Mouse (Mus musculus) erythroblast, adult 5-6 weeks (primary cell): ENCODE data around the gene Prdm5. TPM values are rescaled to one million over a fixed set of nuclear protein-coding genes. Genes with fewer than 3 reads are reported as not detected.

ENCODE experiments used
- ATAC-seq: replicated peaks from 2 replicates; pipeline ENCODE4 v1.8.0; 2016; ENCODE audit warnings: moderate number of reproducible peaks, mild to moderate bottlenecking, moderate TSS enrichment, inconsistent platforms; ENCODE audit not compliant: poor library complexity, low FRiP score, severe bottlenecking
- total RNA-seq, 2 experiments: library from RNA; stranded (forward) in 1 of 2; stranded (reverse) in 1 of 2; fragments of 150-400 nt in 1 of 2; fragments of 200-764, 138-1000 nt in 1 of 2; gene quantifications; 2 replicates each; pipeline versions ENCODE4 v1.2.3 to v1.2.4; 2015 to 2017; ENCODE audit warnings: low replicate concordance in 2 of 2

The Prdm5 gene
- total RNA-seq, 2 experiments from 2014 or later, result 0.94 to 0.96 TPM

DNA sequence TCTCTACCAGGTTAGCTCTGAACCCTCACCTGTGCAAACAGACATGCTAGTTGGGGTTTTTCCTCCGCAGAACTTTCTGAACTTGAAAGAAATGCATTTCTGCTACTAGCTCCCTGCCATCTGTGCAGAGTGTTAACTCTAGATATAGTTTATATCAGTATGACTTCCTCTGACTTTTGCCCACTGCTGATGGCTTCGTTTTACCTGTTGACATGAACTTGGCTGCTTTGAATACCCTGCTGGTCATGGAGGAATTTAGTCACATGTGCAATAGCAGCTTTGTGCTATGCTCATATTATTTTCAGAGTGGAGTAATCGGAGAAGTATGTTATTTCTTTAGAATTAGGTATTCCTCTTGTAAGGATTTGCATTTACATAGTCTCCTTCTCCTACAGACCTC lies 142.9 kb downstream of the Prdm5 start:
- ATAC-seq, result no peak

- no peak for ATAC-seq
These were observed 144.8 kb downstream of the Prdm5 start for GRCm38 (mm10) chr6:65923501-65924084.

DNA sequence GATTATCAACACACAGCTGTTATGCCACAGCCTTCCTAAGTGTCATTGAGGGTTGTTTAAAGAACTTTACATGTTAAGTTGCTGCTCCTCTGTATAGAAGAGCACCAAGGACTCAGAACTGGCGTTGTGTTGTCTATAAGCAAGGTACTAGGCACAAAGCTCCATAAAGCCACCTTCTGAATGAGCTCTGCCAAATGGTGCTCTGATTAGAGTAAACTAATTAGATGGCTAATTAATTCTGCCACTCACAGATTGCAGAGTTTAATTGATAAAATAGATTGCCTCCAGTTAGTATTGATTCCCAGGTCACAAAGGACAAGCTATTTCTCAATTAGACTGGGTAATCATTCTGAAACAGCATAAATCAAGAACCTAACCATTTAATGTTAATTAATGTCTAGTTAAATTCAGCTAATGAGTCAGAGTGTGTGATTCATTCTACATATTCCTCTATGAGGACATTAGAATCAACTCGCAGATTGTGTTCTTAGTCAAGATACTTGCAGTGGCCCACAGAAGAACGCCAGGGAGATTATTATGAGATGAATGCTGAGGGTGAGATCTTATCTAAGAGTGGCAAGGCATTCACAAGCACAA lies 147.0 kb downstream of the Prdm5 start:
- ATAC-seq, result no peak

GRCm38 (mm10) chr6:65930523-65930922 lies 151.7 kb downstream of the Prdm5 start:
- no peak for ATAC-seq

DNA sequence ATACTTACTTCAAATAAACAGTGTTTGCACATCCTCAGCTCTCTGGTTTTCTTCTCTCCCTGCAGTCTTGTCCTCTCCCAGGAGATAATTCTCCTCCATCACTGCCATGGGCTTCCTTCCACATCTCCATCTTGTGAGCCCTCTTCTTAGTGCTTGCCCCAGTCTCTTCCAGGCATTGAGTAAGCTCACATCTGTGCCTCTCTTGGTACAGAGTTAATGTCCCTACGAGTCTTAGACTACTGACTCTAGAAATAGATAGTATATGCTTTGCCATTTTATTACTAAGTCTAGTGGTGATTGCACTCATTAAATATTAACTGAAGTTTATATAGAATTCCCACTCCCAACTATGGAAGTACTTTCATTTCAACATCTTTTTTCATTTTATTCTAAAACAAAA lies 154.0 kb downstream of the Prdm5 start:
- ATAC-seq, result no peak

DNA sequence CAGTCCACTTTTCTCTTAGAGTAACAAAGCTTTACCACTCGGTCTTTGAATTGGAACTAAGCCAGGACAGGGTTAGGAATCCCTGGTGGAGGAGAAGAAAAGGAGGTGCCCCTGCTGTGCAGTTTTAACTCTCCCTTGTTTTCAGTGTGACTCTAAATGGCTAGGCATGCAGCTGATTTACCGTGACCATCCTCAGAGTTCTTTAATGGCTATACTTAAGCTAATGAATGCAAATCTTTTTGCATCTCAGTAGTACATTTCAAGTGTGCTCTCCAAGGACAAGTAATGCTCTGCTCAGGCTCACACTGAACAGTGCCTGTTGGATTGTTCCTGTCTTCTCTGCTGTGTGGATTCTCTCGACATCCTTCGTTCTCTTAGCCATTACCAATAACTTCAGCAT lies 154.4 kb downstream of the Prdm5 start:
- ATAC-seq, result no peak

DNA sequence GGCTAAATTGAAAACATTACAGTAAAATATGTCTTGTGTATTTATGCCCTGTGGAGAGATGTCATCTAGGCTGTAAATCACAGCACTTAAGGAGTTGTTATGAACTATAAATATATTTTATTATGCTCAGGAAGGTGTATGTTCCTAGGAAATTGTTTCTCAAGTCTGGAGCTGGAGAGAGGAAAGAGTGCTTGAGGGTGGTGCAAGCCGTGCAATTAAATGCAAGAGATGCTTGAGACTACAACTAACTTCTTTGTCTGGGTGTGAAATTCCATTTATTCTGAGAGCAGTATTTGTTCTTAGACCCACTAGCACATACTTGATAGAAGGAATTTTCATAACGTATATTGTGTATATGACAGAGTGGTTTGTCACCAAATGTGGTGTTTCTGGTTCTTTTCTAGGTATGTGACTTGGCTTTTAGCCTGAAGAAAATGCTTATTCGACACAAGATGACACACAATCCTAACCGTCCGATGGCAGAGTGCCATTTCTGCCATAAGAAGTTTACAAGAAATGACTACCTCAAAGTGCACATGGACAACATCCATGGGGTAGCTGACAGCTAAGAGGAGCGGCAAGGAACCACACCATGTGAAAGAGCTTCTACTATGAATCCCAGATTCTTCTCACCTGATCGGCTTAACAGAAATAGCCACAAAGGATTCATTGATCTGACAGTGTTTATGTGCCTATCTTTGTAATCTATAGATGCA lies 156.9 kb downstream of the Prdm5 start:
- ATAC-seq, result no peak

DNA sequence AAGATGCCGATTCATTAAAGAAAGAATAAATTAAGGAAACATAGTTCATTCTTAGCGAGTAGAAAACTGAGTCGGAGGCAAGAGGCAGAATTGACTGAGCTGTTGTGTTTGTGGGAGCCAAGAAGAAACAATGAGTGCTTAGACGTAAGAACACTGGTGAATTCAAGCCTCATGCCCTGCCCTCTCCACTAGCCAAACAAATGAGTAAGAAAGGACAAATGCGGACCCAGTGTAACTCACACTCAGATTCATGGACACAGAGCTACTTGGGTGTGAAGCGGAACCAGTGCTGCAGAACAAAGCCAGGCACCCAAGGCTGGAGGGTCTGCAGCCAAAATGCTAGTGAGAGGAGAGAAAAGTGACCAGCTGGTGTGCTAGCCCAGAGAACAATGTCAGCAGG lies 171.7 kb downstream of the Prdm5 start:
- ATAC-seq, result no peak

GRCm38 (mm10) chr6:65952309-65952708 lies 173.5 kb downstream of the Prdm5 start, which contains the start of gene 4930544G11Rik:
4930544G11Rik (plus strand) TSS chr6:65952609.
- no peak for ATAC-seq

- ATAC-seq, result no peak
These were observed 190.8 kb downstream of the Prdm5 start for GRCm38 (mm10) chr6:65969386-65970111.

DNA sequence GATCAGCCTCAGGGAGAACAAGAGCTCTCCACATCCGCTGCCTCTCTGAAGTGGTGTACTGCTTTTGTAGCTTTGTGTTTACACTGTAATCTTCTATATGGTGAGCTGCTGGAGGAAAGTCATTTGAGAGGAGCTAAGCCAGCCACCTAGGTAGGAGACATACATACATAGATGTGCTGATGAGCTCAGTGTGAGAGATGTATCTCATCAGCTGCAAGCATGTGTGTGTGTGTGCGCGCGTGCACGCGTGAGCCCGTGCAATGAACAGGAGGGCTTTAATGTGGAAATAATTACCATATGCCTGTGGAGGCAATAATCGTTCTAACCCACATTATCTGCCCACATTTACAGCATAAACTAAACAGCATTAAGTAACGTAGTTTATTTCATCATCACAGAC lies 191.6 kb downstream of the Prdm5 start:
- ATAC-seq, result no peak

Other genes starting within 250 kb of the Prdm5 start
- gene Ndnf, start 107.4 kb upstream of the Prdm5 start, total RNA-seq (2015; ENCODE audit: low replicate concordance), result not detected in 2 replicates
- under 0.01 TPM in 1 of 2 replicates, not detected in the other for gene Ndnf, start 107.4 kb upstream of the Prdm5 start, total RNA-seq (2017; ENCODE audit: low replicate concordance)
- not detected in 2 replicates for gene 4930544G11Rik, start 173.6 kb downstream of the Prdm5 start, total RNA-seq (2015; ENCODE audit: low replicate concordance)
- gene 4930544G11Rik, start 173.6 kb downstream of the Prdm5 start, total RNA-seq (2017; ENCODE audit: low replicate concordance), result not detected in 2 replicates